In the genomic region with DNA sequence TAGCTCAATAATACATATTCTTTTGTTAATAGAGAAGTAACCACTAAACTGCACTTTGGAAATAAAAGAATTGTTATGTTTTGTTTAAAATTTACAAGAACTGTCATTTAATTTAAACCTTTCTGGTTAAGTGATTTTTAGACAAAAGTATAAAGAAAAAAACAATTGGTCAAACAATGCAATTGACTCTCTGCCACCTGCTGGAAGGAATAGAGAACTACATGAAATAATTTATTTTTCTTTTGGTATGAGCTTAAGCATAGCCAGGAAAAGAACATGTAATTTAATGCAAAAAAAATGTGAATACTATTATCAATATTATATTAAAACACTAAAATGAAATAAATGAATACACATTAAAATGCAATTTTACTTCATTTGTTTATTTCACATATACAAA, we compare ENCODE assay signal across 10 mouse cellular contexts.
DNase-seq lines count a peak whose midpoint lies in the region; ATAC-seq and TF ChIP-seq lines count a peak whose summit lies in the region.
"Had no signal": no experiment of that assay in that cellular context is flagged by ENCODE, and none has a peak within 500 bp of the region (broad histone marks: within the 10 kb centered on the region; RNA-seq: fewer than 3 reads in every experiment).

No protein-coding gene starts in this region.

- H3K27ac ChIP-seq in gastrocnemius, adult 2 months: no peak overlapping the region
- H3K27ac ChIP-seq in lung, postnatal 0 days (ENCODE audit: low read length): no peak overlapping the region
- H3K27ac ChIP-seq: kidney, embryonic 15.5 days had no signal

- ATAC-seq in lung, postnatal 0 days: no peak

- H3K4me3 ChIP-seq in gastrocnemius, adult 2 months: no peak overlapping the region
- H3K4me3 ChIP-seq in lung, postnatal 0 days (ENCODE audit: low read depth, low read length): no peak overlapping the region
- H3K4me3 ChIP-seq: kidney, embryonic 15.5 days had no signal

- peak; percentile 44 for TF ChIP-seq CTCF in gastrocnemius, adult 2 months (IDR thresholded peaks at IDR 0.05)
- TF ChIP-seq CTCF in lung, postnatal 0 days (IDR thresholded peaks at IDR 0.05): peak; percentile 50

- no peaks in the 10 kb centered on the region for H3K36me3 ChIP-seq in lung, postnatal 0 days (ENCODE audit: insufficient read depth, low read length)
- H3K36me3 ChIP-seq: G1E; kidney, embryonic 15.5 days had no signal

- no peaks in the 10 kb centered on the region for H3K9me3 ChIP-seq in lung, postnatal 0 days (ENCODE audit: low read length)
- H3K9me3 ChIP-seq: G1E; kidney, embryonic 15.5 days had no signal

- no peak for TF ChIP-seq EP300 in lung, postnatal 0 days (IDR thresholded peaks at IDR 0.05)

- intact Hi-C loops in gastrocnemius, adult 2 months (cut with DNase I): no loop called here
- intact Hi-C loops in gastrocnemius, postnatal 36 days (cut with DNase I): no loop called here

- H3K4me2 ChIP-seq in lung, postnatal 0 days (replicated peaks; ENCODE audit: low read depth, low read length): no peak overlapping the region
- H3K4me2 ChIP-seq: kidney, embryonic 15.5 days had no signal

- H3K27me3 ChIP-seq in lung, postnatal 0 days (replicated peaks; ENCODE audit: insufficient read depth, low read length): no peaks in the 10 kb centered on the region
- H3K27me3 ChIP-seq: kidney, embryonic 15.5 days had no signal

- no peak overlapping the region for H3K9ac ChIP-seq in lung, postnatal 0 days (replicated peaks; ENCODE audit: low read depth)
- H3K9ac ChIP-seq: kidney, embryonic 15.5 days had no signal

- no peak for DNase-seq in gastrocnemius, adult 2 months
- no peak for DNase-seq in gastrocnemius, postnatal 36 days
- DNase-seq in lung, postnatal 0 days (ENCODE audit: low spot score): peak; percentile 54
- no peak for DNase-seq in lung, postnatal 25 days (ENCODE audit: low spot score)
- DNase-seq in brain, adult 2 months (ENCODE audit: low read depth, low spot score): peak; percentile 30
- DNase-seq in telencephalon, adult 2 months (ENCODE audit: low read depth, low spot score): peak; percentile 15
- DNase-seq in spleen, postnatal 10 days (ENCODE audit: low spot score in 2 of 2): no peak
- DNase-seq in testis, postnatal 10 days (ENCODE audit: low spot score): no peak

- H3K4me1 ChIP-seq in lung, postnatal 0 days (ENCODE audit: insufficient read depth, low read depth, low read length): no peaks in the 10 kb centered on the region
- H3K4me1 ChIP-seq: kidney, embryonic 15.5 days had no signal

Comparison
In these comparisons a context has a peak if more than half of its experiments do, and no peak if none do; other contexts are left out.
1. DNase-seq: peak in lung, postnatal 0 days (single experiment), brain, adult 2 months (single experiment) and telencephalon, adult 2 months (single experiment); none in gastrocnemius, adult 2 months (single experiment), gastrocnemius, postnatal 36 days (0 of 2), lung, postnatal 25 days (single experiment), spleen, postnatal 10 days (0 of 2) and testis, postnatal 10 days (single experiment).